Mouse (Mus musculus) kidney, adult 2 months (tissue): ENCODE results near the gene Ppdpf. TPM values are rescaled to one million over a fixed set of nuclear protein-coding genes. Genes with fewer than 3 reads are reported as not detected.

Source experiments
- DNase-seq: peaks from one replicate; pipeline ENCODE4 v3.0.0; 2021
- H3K27ac ChIP-seq: fragments of 200-500 bp; 2 replicates; pipeline ENCODE4 v1.5.1; 2012; ENCODE audit warnings: low read depth, low read length, control low read depth, inconsistent platforms; ENCODE audit not compliant: insufficient read depth
- H3K27me3 ChIP-seq: fragments of 200-500 bp; replicated peaks from 2 replicates; pipeline ENCODE4 v1.6.1; 2012; ENCODE audit warnings: mild to moderate bottlenecking, moderate library complexity, low read length, inconsistent platforms; ENCODE audit not compliant: control insufficient read depth, insufficient read depth
- H3K36me3 ChIP-seq: fragments of 200-500 bp; 2 replicates; pipeline ENCODE4 v1.6.1; 2012; ENCODE audit warnings: mild to moderate bottlenecking, moderate library complexity, low read length, inconsistent platforms; ENCODE audit not compliant: control insufficient read depth, insufficient read depth
- H3K4me1 ChIP-seq: fragments of 200-500 bp; 2 replicates; pipeline ENCODE4 v1.6.1; 2011; ENCODE audit warnings: low read length; ENCODE audit not compliant: control insufficient read depth, insufficient read depth
- H3K4me3 ChIP-seq: fragments of 200-500 bp; 2 replicates; pipeline ENCODE4 v1.5.1; 2011; ENCODE audit warnings: mild to moderate bottlenecking, low read depth, low read length, control low read depth; ENCODE audit not compliant: insufficient read depth
- CTCF ChIP-seq: fragments of 200-500 bp; conservative IDR thresholded peaks from 2 replicates; pipeline ENCODE4 v1.5.1; 2011; ENCODE audit warnings: low read depth, mild to moderate bottlenecking, control low read depth, low read length, moderate library complexity, mixed read lengths; ENCODE audit not compliant: insufficient read depth, insufficient read length
- POLR2A ChIP-seq: fragments of 200-500 bp; IDR thresholded peaks from one replicate; pipeline ENCODE4 v1.6.1; 2011; ENCODE audit warnings: low read depth, low read length, control low read depth
- WGBS: fragments of 180-500 bp; shearing (Covaris S2); methylation state at CpG from one replicate; pipeline ENCODE4 v1.1.7; 2018; 5-methylcytosine and 5-hydroxymethylcytosine counted together
- polyA plus RNA-seq: library from polyadenylated mRNA; depleted of rRNA; stranded (reverse); fragments of >200 nt; gene quantifications from 2 replicates; pipeline ENCODE4 v1.2.3, GENCODE M21; 2012

Ppdpf gene
- polyA plus RNA-seq, 1 experiment: 162 TPM

GRCm38 (mm10) chr2:181159771-181160170 is 27.3 kb upstream of the Ppdpf start:
- DNase-seq: no peak
- Histone ChIP-seq H3K36me3 (no peaks in the 10 kb centered on the region), H3K4me3 (no peak overlapping the region), H3K27me3 (no peaks in the 10 kb centered on the region), H3K27ac (no peak overlapping the region), H3K4me1 (no peaks in the 10 kb centered on the region)
- WGBS: 4% methylated on average over 2 of the region's 2 CpGs
- TF ChIP-seq POLR2A (no peak), CTCF (no peak)

GRCm38 (mm10) chr2:181160821-181161220 is 26.2 kb upstream of the Ppdpf start:
- Histone ChIP-seq H3K4me1 (no peaks in the 10 kb centered on the region), H3K4me3 (no peak overlapping the region), H3K27ac (no peak overlapping the region), H3K36me3 (no peaks in the 10 kb centered on the region), H3K27me3 (no peaks in the 10 kb centered on the region)
- TF ChIP-seq POLR2A: no peak
- TF ChIP-seq CTCF: no peak
- DNase-seq: no peak
- WGBS: 34% methylated on average over 4 of the region's 4 CpGs

GRCm38 (mm10) chr2:181166469-181166868 is 20.6 kb upstream of the Ppdpf start:
- WGBS: 81% methylated on average over 5 of the region's 5 CpGs
- no peak for DNase-seq
- H3K27me3 ChIP-seq: no peaks in the 10 kb centered on the region; the same call in 1 of the 2 replicates
- no peaks in the 10 kb centered on the region for H3K4me1 ChIP-seq
- no peak overlapping the region for H3K27ac ChIP-seq
- H3K36me3 ChIP-seq: no peaks in the 10 kb centered on the region
- H3K4me3 ChIP-seq: no peak overlapping the region
- TF ChIP-seq CTCF: no peak
- TF ChIP-seq POLR2A: no peak

GRCm38 (mm10) chr2:181174646-181175045 is 12.4 kb upstream of the Ppdpf start:
- H3K4me1 ChIP-seq: no peaks in the 10 kb centered on the region
- DNase-seq: no peak
- no peak overlapping the region for H3K4me3 ChIP-seq
- WGBS: 89% methylated on average over 3 of the region's 3 CpGs
- H3K27ac ChIP-seq: no peak overlapping the region
- H3K36me3 ChIP-seq: no peaks in the 10 kb centered on the region
- TF ChIP-seq CTCF (no peak), POLR2A (no peak)
- no peaks in the 10 kb centered on the region for H3K27me3 ChIP-seq

GRCm38 (mm10) chr2:181178015-181178414 is 9.0 kb upstream of the Ppdpf start:
- no peaks in the 10 kb centered on the region for H3K36me3 ChIP-seq
- DNase-seq: no peak
- no peak overlapping the region for H3K27ac ChIP-seq
- TF ChIP-seq CTCF (no peak), POLR2A (no peak)
- no peak overlapping the region for H3K4me3 ChIP-seq
- 75% methylated on average over 3 of the region's 3 CpGs for WGBS
- H3K4me1 ChIP-seq: no peaks in the 10 kb centered on the region
- H3K27me3 ChIP-seq: no peaks in the 10 kb centered on the region

GRCm38 (mm10) chr2:181178471-181178870 is 8.6 kb upstream of the Ppdpf start:
- Histone ChIP-seq H3K4me1 (no peaks in the 10 kb centered on the region), H3K27ac (no peak overlapping the region), H3K4me3 (no peak overlapping the region), H3K27me3 (no peaks in the 10 kb centered on the region), H3K36me3 (no peaks in the 10 kb centered on the region)
- no peak for TF ChIP-seq POLR2A
- no peak for TF ChIP-seq CTCF
- WGBS: 84% methylated on average over 5 of the region's 5 CpGs
- no peak for DNase-seq

GRCm38 (mm10) chr2:181180898-181181297 is 6.1 kb upstream of the Ppdpf start:
- Histone ChIP-seq H3K36me3 (no peaks in the 10 kb centered on the region), H3K27me3 (no peaks in the 10 kb centered on the region), H3K4me3 (no peak overlapping the region), H3K4me1 (no peaks in the 10 kb centered on the region), H3K27ac (no peak overlapping the region)
- no peak for DNase-seq
- 61% methylated on average over 6 of the region's 6 CpGs for WGBS
- TF ChIP-seq CTCF (no peak), POLR2A (no peak)

- no peaks in the 10 kb centered on the region for H3K27me3 ChIP-seq
- under 1% methylated on average over 14 of the region's 14 CpGs for WGBS
- peaks cover 5% of the 10 kb centered on the region; the same call in 1 of the 2 replicates for H3K4me1 ChIP-seq
- no peaks in the 10 kb centered on the region for H3K36me3 ChIP-seq
- H3K4me3 ChIP-seq: peak overlapping the region; percentile 84
- peak overlapping the region; percentile 96 for H3K27ac ChIP-seq
- TF ChIP-seq POLR2A: no peak
- TF ChIP-seq CTCF: peak; percentile 99
- DNase-seq: peak; percentile 93
Measured at GRCm38 (mm10) chr2:181186635-181187034, 412 bp upstream of the Ppdpf start.
